Mouse (Mus musculus) olfactory bulb, adult 2 months (tissue): Measurements from ENCODE around the gene Srsf1.

Source experiments
- CTCF ChIP-seq: fragments of 200-500 bp; IDR thresholded peaks from 2 replicates; pipeline ENCODE4 v1.5.1; 2012; ENCODE audit warnings: low read depth, mild to moderate bottlenecking, low read length, moderate library complexity; ENCODE audit not compliant: insufficient read depth
- POLR2A ChIP-seq: fragments of 200-500 bp; IDR thresholded peaks from 2 replicates; pipeline ENCODE4 v1.6.1; 2012; ENCODE audit warnings: mild to moderate bottlenecking, low read depth, low read length, moderate library complexity; ENCODE audit not compliant: insufficient read depth

DNA sequence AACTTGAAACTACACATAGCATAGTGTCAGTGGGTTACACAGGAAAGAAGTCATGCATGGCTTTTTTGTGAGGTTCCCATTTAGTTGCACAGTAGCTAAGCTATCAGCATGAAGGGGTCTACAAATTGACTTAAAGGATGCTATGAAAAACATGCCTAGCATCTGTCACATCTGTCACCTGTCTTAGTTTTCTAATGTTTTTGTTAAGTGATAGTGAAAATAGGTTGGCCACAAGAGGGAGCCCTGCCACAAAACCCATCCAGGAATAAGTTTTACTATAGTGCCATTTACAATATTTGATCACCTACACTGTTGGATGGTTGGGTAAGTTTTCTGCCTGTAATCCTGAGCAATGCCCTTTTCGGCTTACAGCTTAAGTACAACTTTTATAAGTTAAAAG, 7.4 kb downstream of the Srsf1 start:
- TF ChIP-seq CTCF = no peak
- no peak for TF ChIP-seq POLR2A
